Mouse (Mus musculus) testis, adult 2 months (tissue): ENCODE measurements around the gene Morc3. TPM values are rescaled to one million over a fixed set of nuclear protein-coding genes. Genes with fewer than 3 reads are reported as not detected.

ENCODE experiments used
- H3K27ac ChIP-seq: fragments of 200-500 bp; 2 replicates; pipeline ENCODE4 v1.5.1; 2012; ENCODE audit warnings: low read depth, low read length; ENCODE audit not compliant: control insufficient read depth, insufficient read depth
- H3K27me3 ChIP-seq: fragments of 200-500 bp; 2 replicates; pipeline ENCODE4 v1.6.1; 2012; ENCODE audit warnings: mild to moderate bottlenecking, low read length, moderate library complexity; ENCODE audit not compliant: control insufficient read depth, insufficient read depth
- H3K36me3 ChIP-seq: fragments of 200-500 bp; 2 replicates; pipeline ENCODE4 v1.6.1; 2012; ENCODE audit warnings: mild to moderate bottlenecking, low read length; ENCODE audit not compliant: control insufficient read depth, insufficient read depth
- H3K4me1 ChIP-seq: fragments of 200-500 bp; 2 replicates; pipeline ENCODE4 v1.6.1; 2012; ENCODE audit warnings: low read length; ENCODE audit not compliant: control insufficient read depth, insufficient read depth
- H3K4me3 ChIP-seq: fragments of 200-500 bp; 2 replicates; pipeline ENCODE4 v1.5.1; 2012; ENCODE audit warnings: low read depth, mild to moderate bottlenecking, low read length, moderate library complexity, mixed read lengths; ENCODE audit not compliant: control insufficient read depth
- CTCF ChIP-seq: fragments of 200-500 bp; IDR thresholded peaks from 2 replicates; pipeline ENCODE4 v1.5.1; 2012; ENCODE audit warnings: low read depth, mild to moderate bottlenecking, inconsistent platforms, low read length, moderate library complexity; ENCODE audit not compliant: control insufficient read depth, insufficient read depth, insufficient replicate concordance
- POLR2A ChIP-seq: fragments of 200-500 bp; IDR thresholded peaks from 2 replicates; pipeline ENCODE4 v1.6.1; 2012; ENCODE audit warnings: low read depth, mild to moderate bottlenecking, inconsistent platforms, low read length, moderate library complexity; ENCODE audit not compliant: control insufficient read depth
- polyA plus RNA-seq: library from polyadenylated mRNA; depleted of rRNA; stranded (reverse); fragments of >200 nt; gene quantifications from 2 replicates; pipeline ENCODE4 v1.2.3, GENCODE M21; 2012

The Morc3 gene
- polyA plus RNA-seq, 1 experiment: 11.6 TPM

- TF ChIP-seq CTCF (no peak), POLR2A (no peak)
- Histone ChIP-seq H3K36me3 (no peaks in the 10 kb centered on the region), H3K4me1 (no peaks in the 10 kb centered on the region), H3K27ac (no peak overlapping the region), H3K27me3 (no peaks in the 10 kb centered on the region), H3K4me3 (no peak overlapping the region)
These were observed 59.2 kb downstream of the Morc3 start for GRCm38 (mm10) chr16:93890948-93891604.

DNA sequence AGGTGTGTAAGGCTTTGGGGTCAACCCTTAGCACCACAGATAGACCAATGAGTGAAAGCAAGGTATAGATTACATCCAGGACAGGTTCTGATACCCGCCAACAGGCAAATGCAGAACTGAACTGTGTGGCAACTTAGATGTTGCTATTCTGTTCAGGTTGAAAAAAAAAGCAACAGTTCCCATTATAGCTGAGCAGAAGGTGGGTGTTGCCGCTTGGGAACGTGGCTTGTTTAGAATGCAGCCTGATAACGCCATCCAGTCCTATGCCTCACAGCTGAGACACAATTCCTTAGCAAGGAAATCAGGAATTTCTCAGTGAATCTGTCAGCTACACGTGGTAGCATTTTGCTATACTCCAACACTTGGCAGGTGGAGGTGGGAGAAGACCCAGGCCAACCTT lies 61.4 kb downstream of the Morc3 start:
- no peaks in the 10 kb centered on the region for H3K36me3 ChIP-seq
- no peak overlapping the region for H3K4me3 ChIP-seq
- H3K27me3 ChIP-seq: no peaks in the 10 kb centered on the region
- no peak for TF ChIP-seq CTCF
- no peak for TF ChIP-seq POLR2A
- H3K27ac ChIP-seq: no peak overlapping the region
- H3K4me1 ChIP-seq: no peaks in the 10 kb centered on the region

DNA sequence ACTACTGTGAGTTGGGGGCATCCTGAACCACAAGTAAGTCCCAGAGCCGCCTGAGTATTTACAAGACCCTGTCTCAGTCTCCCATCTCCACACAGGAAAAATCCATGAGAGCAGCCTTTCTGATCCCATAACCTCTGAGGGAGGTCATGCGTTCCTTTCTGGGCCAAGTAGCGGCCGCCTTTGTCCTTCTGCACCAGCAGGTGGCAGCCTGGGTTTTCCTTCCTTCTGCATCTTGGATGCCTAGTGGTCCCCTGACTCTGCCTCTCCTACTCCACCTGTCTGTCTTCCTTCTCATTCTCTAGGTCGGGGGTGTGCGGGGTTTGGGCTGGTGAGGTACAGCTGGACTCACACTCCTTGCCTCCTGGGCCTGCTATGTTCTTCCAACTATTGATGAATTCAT lies 71.1 kb downstream of the Morc3 start:
- no peaks in the 10 kb centered on the region for H3K27me3 ChIP-seq
- H3K4me1 ChIP-seq: no peaks in the 10 kb centered on the region
- no peaks in the 10 kb centered on the region for H3K36me3 ChIP-seq
- TF ChIP-seq POLR2A: no peak
- 0 out of 2 replicates have a peak, but pooled peaks have one; percentile 13 for TF ChIP-seq CTCF
- H3K4me3 ChIP-seq: no peak overlapping the region
- no peak overlapping the region for H3K27ac ChIP-seq

GRCm38 (mm10) chr16:93906156-93907014 lies 74.5 kb downstream of the Morc3 start:
- Histone ChIP-seq H3K36me3 (no peaks in the 10 kb centered on the region), H3K4me3 (no peak overlapping the region), H3K4me1 (peaks cover 7% of the 10 kb centered on the region), H3K27me3 (no peaks in the 10 kb centered on the region), H3K27ac (no peak overlapping the region)
- peak; percentile 91; the same call in 1 of the 2 replicates for TF ChIP-seq CTCF
- TF ChIP-seq POLR2A: no peak

DNA sequence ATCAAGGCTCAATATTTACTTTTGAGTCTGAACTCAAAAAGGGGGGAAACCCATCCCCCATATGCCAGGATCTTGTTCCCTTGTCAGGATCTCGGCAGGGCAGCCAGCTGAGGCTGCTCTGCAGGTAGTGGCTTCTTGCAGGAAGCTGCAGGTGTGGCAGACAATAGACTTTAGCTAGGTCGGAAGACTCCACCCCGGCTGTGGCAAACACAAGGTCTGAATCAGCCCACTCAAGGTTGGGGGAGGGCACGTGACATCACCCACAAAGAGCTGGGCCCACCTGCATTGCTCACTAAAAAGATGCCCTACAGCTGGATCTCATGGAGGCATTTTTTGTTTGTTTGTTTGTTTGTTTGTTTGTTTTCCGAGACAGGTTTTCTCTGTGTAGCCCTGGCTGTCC lies 75.8 kb downstream of the Morc3 start:
- Histone ChIP-seq H3K4me1 (peaks cover 9% of the 10 kb centered on the region), H3K27me3 (no peaks in the 10 kb centered on the region), H3K4me3 (no peak overlapping the region), H3K27ac (no peak overlapping the region), H3K36me3 (no peaks in the 10 kb centered on the region)
- TF ChIP-seq CTCF (no peak), POLR2A (no peak)

- H3K4me3 ChIP-seq: no peak overlapping the region
- peaks cover 9% of the 10 kb centered on the region for H3K4me1 ChIP-seq
- TF ChIP-seq CTCF (no peak), POLR2A (no peak)
- H3K27me3 ChIP-seq: no peaks in the 10 kb centered on the region
- no peaks in the 10 kb centered on the region for H3K36me3 ChIP-seq
- H3K27ac ChIP-seq: no peak overlapping the region
These were observed 76.3 kb downstream of the Morc3 start for GRCm38 (mm10) chr16:93908196-93908595.

- Histone ChIP-seq H3K4me1 (peaks cover 9% of the 10 kb centered on the region), H3K4me3 (no peak overlapping the region), H3K36me3 (no peaks in the 10 kb centered on the region), H3K27ac (no peak overlapping the region), H3K27me3 (no peaks in the 10 kb centered on the region)
- TF ChIP-seq CTCF: no peak
- no peak for TF ChIP-seq POLR2A
These were observed 78.0 kb downstream of the Morc3 start for GRCm38 (mm10) chr16:93909936-93910335.
